Mouse (Mus musculus): ENCODE measurements around the gene Snf8. TPM values are rescaled to one million over a fixed set of nuclear protein-coding genes. Genes with fewer than 3 reads are reported as not detected.

Snf8 gene
- polyA plus RNA-seq, 1 experiment = not detected

GRCm38 (mm10) chr11:96011982-96012381 lies 22.7 kb upstream of the Snf8 start:
- no peak for TF ChIP-seq CTCF (IDR thresholded peaks at IDR 0.05; ENCODE audit: insufficient read depth, low read depth, low read length)
- no peak for TF ChIP-seq POLR2A (IDR thresholded peaks at IDR 0.05; ENCODE audit: insufficient read depth, low read depth, low read length)
- 9% methylated on average over 6 of the region's 8 CpGs for WGBS
- no peak overlapping the region for H3K4me3 ChIP-seq (ENCODE audit: insufficient read depth, low read depth, low read length)
- H3K27ac ChIP-seq (ENCODE audit: insufficient read depth, low read depth, low read length) = no peak overlapping the region
- H3K4me1 ChIP-seq (ENCODE audit: control insufficient read depth, insufficient read depth, low read length) = no peaks in the 10 kb centered on the region

- Histone ChIP-seq H3K4me1 (ENCODE audit: control insufficient read depth, insufficient read depth, low read length) (0 out of 2 replicates have a peak, but pooled peaks cover 2% of the 10 kb centered on the region), H3K27ac (ENCODE audit: insufficient read depth, low read depth, low read length) (no peak overlapping the region), H3K4me3 (ENCODE audit: insufficient read depth, low read depth, low read length) (no peak overlapping the region)
- TF ChIP-seq POLR2A (IDR thresholded peaks at IDR 0.05; ENCODE audit: insufficient read depth, low read depth, low read length) (no peak), CTCF (IDR thresholded peaks at IDR 0.05; ENCODE audit: insufficient read depth, low read depth, low read length) (no peak)
- WGBS = 58% methylated on average over 5 of the region's 5 CpGs
These were observed 19.3 kb upstream of the Snf8 start for GRCm38 (mm10) chr11:96015421-96015820.

- Histone ChIP-seq H3K27ac (ENCODE audit: insufficient read depth, low read depth, low read length) (no peak overlapping the region), H3K4me1 (ENCODE audit: control insufficient read depth, insufficient read depth, low read length) (0 out of 2 replicates have a peak, but pooled peaks cover 2% of the 10 kb centered on the region), H3K4me3 (ENCODE audit: insufficient read depth, low read depth, low read length) (no peak overlapping the region)
- no peak for TF ChIP-seq POLR2A (IDR thresholded peaks at IDR 0.05; ENCODE audit: insufficient read depth, low read depth, low read length)
- no peak for TF ChIP-seq CTCF (IDR thresholded peaks at IDR 0.05; ENCODE audit: insufficient read depth, low read depth, low read length)
- 16% methylated on average over 9 of the region's 9 CpGs for WGBS
These were observed 16.7 kb upstream of the Snf8 start for GRCm38 (mm10) chr11:96017941-96018351.

- 0 out of 2 replicates have a peak, but pooled peaks cover 2% of the 10 kb centered on the region for H3K4me1 ChIP-seq (ENCODE audit: control insufficient read depth, insufficient read depth, low read length)
- H3K4me3 ChIP-seq (ENCODE audit: insufficient read depth, low read depth, low read length) = no peak overlapping the region
- H3K27ac ChIP-seq (ENCODE audit: insufficient read depth, low read depth, low read length) = no peak overlapping the region
- TF ChIP-seq POLR2A (IDR thresholded peaks at IDR 0.05; ENCODE audit: insufficient read depth, low read depth, low read length) (no peak), CTCF (IDR thresholded peaks at IDR 0.05; ENCODE audit: insufficient read depth, low read depth, low read length) (no peak)
- WGBS = 73% methylated on average over 4 of the region's 4 CpGs
These were observed 14.1 kb upstream of the Snf8 start for GRCm38 (mm10) chr11:96020622-96021021.

GRCm38 (mm10) chr11:96028130-96028529 lies 6.6 kb upstream of the Snf8 start:
- 59% methylated on average over 5 of the region's 5 CpGs for whole genome bisulfite sequencing
- no peak for TF ChIP-seq CTCF (IDR thresholded peaks at IDR 0.05; ENCODE audit: insufficient read depth, low read depth, low read length)
- no peak for TF ChIP-seq POLR2A (IDR thresholded peaks at IDR 0.05; ENCODE audit: insufficient read depth, low read depth, low read length)
- H3K4me3 ChIP-seq (ENCODE audit: insufficient read depth, low read depth, low read length) = no peak overlapping the region
- H3K4me1 ChIP-seq (ENCODE audit: control insufficient read depth, insufficient read depth, low read length) = no peaks in the 10 kb centered on the region
- H3K27ac ChIP-seq (ENCODE audit: insufficient read depth, low read depth, low read length) = no peak overlapping the region

- WGBS = 92% methylated on average over 3 of the region's 3 CpGs
- Histone ChIP-seq H3K27ac (ENCODE audit: insufficient read depth, low read depth, low read length) (no peak overlapping the region), H3K4me1 (ENCODE audit: control insufficient read depth, insufficient read depth, low read length) (peaks cover 2% of the 10 kb centered on the region; the same call in 1 of the 2 replicates), H3K4me3 (ENCODE audit: insufficient read depth, low read depth, low read length) (no peak overlapping the region)
- TF ChIP-seq POLR2A (IDR thresholded peaks at IDR 0.05; ENCODE audit: insufficient read depth, low read depth, low read length) = no peak
- no peak for TF ChIP-seq CTCF (IDR thresholded peaks at IDR 0.05; ENCODE audit: insufficient read depth, low read depth, low read length)
These were observed 4.1 kb upstream of the Snf8 start for GRCm38 (mm10) chr11:96030571-96030970.

- Histone ChIP-seq H3K4me1 (ENCODE audit: control insufficient read depth, insufficient read depth, low read length) (peaks cover 7% of the 10 kb centered on the region), H3K4me3 (ENCODE audit: insufficient read depth, low read depth, low read length) (no peak overlapping the region), H3K27ac (ENCODE audit: insufficient read depth, low read depth, low read length) (no peak overlapping the region)
- WGBS = 81% methylated on average over 2 of the region's 2 CpGs
- TF ChIP-seq CTCF (IDR thresholded peaks at IDR 0.05; ENCODE audit: insufficient read depth, low read depth, low read length) (no peak), POLR2A (IDR thresholded peaks at IDR 0.05; ENCODE audit: insufficient read depth, low read depth, low read length) (no peak)
These were observed 3.0 kb upstream of the Snf8 start for GRCm38 (mm10) chr11:96031701-96032100.

GRCm38 (mm10) chr11:96033264-96033663 lies 1.4 kb upstream of the Snf8 start:
- 92% methylated on average over 3 of the region's 3 CpGs for WGBS
- no peak for TF ChIP-seq POLR2A (IDR thresholded peaks at IDR 0.05; ENCODE audit: insufficient read depth, low read depth, low read length)
- no peak for TF ChIP-seq CTCF (IDR thresholded peaks at IDR 0.05; ENCODE audit: insufficient read depth, low read depth, low read length)
- Histone ChIP-seq H3K27ac (ENCODE audit: insufficient read depth, low read depth, low read length) (no peak overlapping the region), H3K4me1 (ENCODE audit: control insufficient read depth, insufficient read depth, low read length) (peaks cover 9% of the 10 kb centered on the region), H3K4me3 (ENCODE audit: insufficient read depth, low read depth, low read length) (no peak overlapping the region)

GRCm38 (mm10) chr11:96034116-96034515 lies 569 bp upstream of the Snf8 start:
- Histone ChIP-seq H3K4me3 (ENCODE audit: insufficient read depth, low read depth, low read length) (0 out of 2 replicates have a peak overlapping the region, but pooled peaks have one; percentile 76), H3K27ac (ENCODE audit: insufficient read depth, low read depth, low read length) (no peak overlapping the region), H3K4me1 (ENCODE audit: control insufficient read depth, insufficient read depth, low read length) (peaks cover 9% of the 10 kb centered on the region)
- TF ChIP-seq POLR2A (IDR thresholded peaks at IDR 0.05; ENCODE audit: insufficient read depth, low read depth, low read length) (no peak), CTCF (IDR thresholded peaks at IDR 0.05; ENCODE audit: insufficient read depth, low read depth, low read length) (no peak)
- 49% methylated on average over 8 of the region's 8 CpGs for WGBS

- no peak for TF ChIP-seq POLR2A (IDR thresholded peaks at IDR 0.05; ENCODE audit: insufficient read depth, low read depth, low read length)
- TF ChIP-seq CTCF (IDR thresholded peaks at IDR 0.05; ENCODE audit: insufficient read depth, low read depth, low read length) = no peak
- H3K27ac ChIP-seq (ENCODE audit: insufficient read depth, low read depth, low read length) = no peak overlapping the region
- 5% methylated on average over 6 of the region's 6 CpGs for WGBS
- H3K4me3 ChIP-seq (ENCODE audit: insufficient read depth, low read depth, low read length) = peak overlapping the region; percentile 76
- peaks cover 9% of the 10 kb centered on the region for H3K4me1 ChIP-seq (ENCODE audit: control insufficient read depth, insufficient read depth, low read length)
These were observed 448 bp downstream of the Snf8 start for GRCm38 (mm10) chr11:96035133-96035532.

All from olfactory bulb, adult 2 months (tissue).